Mouse (Mus musculus) heart, adult 2 months (tissue): ENCODE results near the gene Wdr37.
A peak's percentile ranks its signal among the peaks of the same experiment; 100 is the strongest.

ENCODE experiments used
- CTCF ChIP-seq: fragments of 200-600 bp; IDR thresholded peaks from 2 replicates; pipeline ENCODE4 v1.8.1; 2022; ENCODE audit warnings: antibody characterized with exemption, mild to moderate bottlenecking, moderate library complexity
- POLR2A ChIP-seq: fragments of 200-500 bp; IDR thresholded peaks from 2 replicates; pipeline ENCODE4 v1.6.1; 2011; ENCODE audit warnings: mild to moderate bottlenecking, low read depth, low read length, control low read depth; ENCODE audit not compliant: insufficient read depth

DNA sequence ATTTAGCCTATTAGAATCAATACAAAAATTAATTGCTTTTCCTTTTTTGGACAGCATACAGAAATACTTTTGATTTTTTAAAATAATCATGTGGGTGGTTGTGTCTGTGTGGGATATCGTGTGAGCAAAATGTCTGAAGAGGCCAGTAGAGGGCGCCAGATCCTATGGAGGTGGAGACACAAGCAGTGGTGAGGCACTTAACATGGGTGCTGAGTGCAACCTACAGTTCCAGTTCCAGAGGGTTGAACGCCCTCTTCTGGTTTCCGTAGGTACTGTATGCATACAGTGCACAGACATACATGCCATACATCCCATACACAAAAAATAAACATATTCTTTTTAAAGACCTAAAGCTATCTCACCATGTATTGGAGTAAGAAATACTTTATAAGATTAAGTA, 91.3 kb downstream of the Wdr37 start:
- peak; percentile 72 for TF ChIP-seq CTCF
- no peak for TF ChIP-seq POLR2A
